Mouse (Mus musculus): ENCODE results near the gene Olfr1115.
"Not testable (repeated sequence)": the region's sequence is repeated elsewhere in the genome, so short reads cannot be mapped to it uniquely, and the experiment has no call there.

The Olfr1115 gene

DNA sequence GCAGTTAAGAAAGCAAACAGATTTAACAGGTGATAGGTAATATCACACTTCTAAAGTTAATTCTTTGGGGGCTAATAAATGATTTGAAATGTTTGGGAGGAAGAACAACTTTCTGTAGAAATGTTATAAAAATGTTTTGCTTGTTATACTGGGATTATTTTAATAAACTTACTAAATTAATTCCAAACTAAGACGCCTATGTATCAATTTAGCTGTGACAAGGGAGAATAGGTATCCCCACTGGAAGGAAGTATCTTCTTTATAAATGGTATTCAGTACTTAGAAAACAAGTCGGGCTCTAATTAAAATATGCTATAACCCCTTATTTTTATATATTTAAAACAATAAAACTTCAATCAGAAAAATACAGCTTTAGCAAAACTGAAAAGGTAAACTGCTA lies at the start of gene Olfr1115:
Olfr1115 (plus strand) TSS at position 301 of the 400 bp plus-strand sequence.
- no peak for DNase-seq (ENCODE audit: extremely low spot score)

- DNase-seq (ENCODE audit: extremely low spot score): no peak
Measured at GRCm38 (mm10) chr2:87208670-87209069, 39.1 kb upstream of the Olfr1115 start, which contains the start of gene Olfr1113. Gene Olfr1113, plus strand, starts transcription at chr2:87208970.

GRCm38 (mm10) chr2:87267234-87267633 lies 19.4 kb downstream of the Olfr1115 start, which contains the start of gene Olfr1116:
Gene Olfr1116, plus strand, starts transcription at chr2:87267534.
- DNase-seq (ENCODE audit: extremely low spot score): no peak

DNA sequence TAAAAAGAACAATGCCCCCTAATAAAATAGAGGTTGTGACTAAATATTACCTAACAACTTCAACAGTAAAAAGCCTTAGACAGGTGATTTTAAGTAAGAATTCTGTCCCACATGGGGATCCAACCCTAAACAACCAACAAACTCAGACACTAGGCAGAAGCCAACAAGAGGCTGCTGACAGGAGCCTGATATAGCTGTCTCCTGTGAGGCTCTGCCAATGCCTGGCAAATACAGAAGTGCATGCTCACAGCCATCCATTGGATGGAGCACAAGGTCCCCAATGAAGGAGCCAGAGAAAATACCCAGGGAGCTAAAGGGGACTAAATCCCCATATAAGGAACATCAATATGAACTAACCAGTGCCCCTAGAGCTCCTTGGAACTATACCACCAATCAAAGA lies 46.2 kb downstream of the Olfr1115 start:
- not testable (repeated sequence) for DNase-seq (ENCODE audit: extremely low spot score)
